In genomic region chr15:85993931-85994583, GRCm38 (mm10) we compare ENCODE assay signal across 8 mouse cellular contexts. TPM values are rescaled to one million over a fixed set of nuclear protein-coding genes. Genes with fewer than 3 reads are reported as not detected.
DNase-seq lines count a peak whose midpoint lies in the region; ATAC-seq lines count a peak whose summit lies in the region.

No protein-coding gene starts in this region.

- WGBS in embryonic facial prominence, embryonic 14.5 days: 34% methylated on average over 14 of the region's 14 CpGs
- 37% methylated on average over 14 of the region's 14 CpGs for WGBS in hindbrain, embryonic 10.5 days
- 21% methylated on average over 14 of the region's 14 CpGs for WGBS in neural tube, embryonic 12.5 days

- no peaks in the 10 kb centered on the region for H3K9me3 ChIP-seq in embryonic facial prominence, embryonic 14.5 days (ENCODE audit: control insufficient read depth, low read length)
- no peaks in the 10 kb centered on the region for H3K9me3 ChIP-seq in hindbrain, embryonic 10.5 days
- no peaks in the 10 kb centered on the region for H3K9me3 ChIP-seq in neural tube, embryonic 12.5 days

- no peaks in the 10 kb centered on the region for H3K27me3 ChIP-seq in embryonic facial prominence, embryonic 14.5 days (replicated peaks; ENCODE audit: control insufficient read depth, insufficient read depth, low read length)
- H3K27me3 ChIP-seq in hindbrain, embryonic 10.5 days (ENCODE audit: insufficient read depth, poor library complexity, severe bottlenecking): peaks cover 30% of the 10 kb centered on the region
- no peaks in the 10 kb centered on the region for H3K27me3 ChIP-seq in neural tube, embryonic 12.5 days (replicated peaks)

- H3K36me3 ChIP-seq in embryonic facial prominence, embryonic 14.5 days (ENCODE audit: control insufficient read depth, insufficient read depth, low read length): no peaks in the 10 kb centered on the region
- H3K36me3 ChIP-seq in hindbrain, embryonic 10.5 days: no peaks in the 10 kb centered on the region
- no peaks in the 10 kb centered on the region for H3K36me3 ChIP-seq in neural tube, embryonic 12.5 days

- H3K4me2 ChIP-seq in embryonic facial prominence, embryonic 14.5 days (ENCODE audit: low read depth, low read length): no peak overlapping the region
- H3K4me2 ChIP-seq in neural tube, embryonic 12.5 days (replicated peaks): 0 out of 2 replicates have a peak overlapping the region, but pooled peaks have one; percentile 24

- H3K4me1 ChIP-seq in embryonic facial prominence, embryonic 14.5 days (ENCODE audit: control insufficient read depth, insufficient read depth, low read length): peaks cover 31% of the 10 kb centered on the region; the same call in 1 of the 2 replicates
- peaks cover 76% of the 10 kb centered on the region for H3K4me1 ChIP-seq in hindbrain, embryonic 10.5 days (replicated peaks)
- peaks cover 47% of the 10 kb centered on the region for H3K4me1 ChIP-seq in neural tube, embryonic 12.5 days

- H3K9ac ChIP-seq in embryonic facial prominence, embryonic 14.5 days (ENCODE audit: low read depth, low read length): no peak overlapping the region
- H3K9ac ChIP-seq in neural tube, embryonic 12.5 days: no peak overlapping the region

- peak; percentile 71 for DNase-seq in embryonic facial prominence, embryonic 14.5 days (ENCODE audit: low spot score)
- DNase-seq in hindbrain, embryonic 10.5 days (ENCODE audit: low spot score): peak; percentile 41
- DNase-seq in layer of hippocampus, adult 9-11 months: peak; percentile 62
- DNase-seq in urinary bladder, postnatal 4 days (ENCODE audit: low spot score in 2 of 2): no peak
- no peak for DNase-seq in adrenal gland, postnatal 4 days (ENCODE audit: low spot score in 2 of 2)
- no peak for DNase-seq in heart, adult 8-10 months (ENCODE audit: low spot score)

- ATAC-seq in embryonic facial prominence, embryonic 14.5 days (ENCODE audit: low read depth): peak; percentile 60
- peak; percentile 61 for ATAC-seq in neural tube, embryonic 12.5 days (ENCODE audit: low FRiP score, low read depth)
- no peak for ATAC-seq in cerebellum, adult (ENCODE audit: insufficient number of reproducible peaks, low FRiP score, low TSS enrichment)

- no peak overlapping the region for H3K27ac ChIP-seq in embryonic facial prominence, embryonic 14.5 days (replicated peaks; ENCODE audit: low read depth, low read length)
- peak overlapping the region; percentile 81 for H3K27ac ChIP-seq in hindbrain, embryonic 10.5 days
- H3K27ac ChIP-seq in neural tube, embryonic 12.5 days: no peak overlapping the region

- no peak overlapping the region for H3K4me3 ChIP-seq in embryonic facial prominence, embryonic 14.5 days (ENCODE audit: low read depth, low read length)
- no peak overlapping the region for H3K4me3 ChIP-seq in hindbrain, embryonic 10.5 days
- H3K4me3 ChIP-seq in neural tube, embryonic 12.5 days: no peak overlapping the region

RNA-seq across cellular contexts. Expression of gene Celsr1, which starts 39.5 kb away (rescaled TPM):
- 5.5 TPM in 2 replicates for polyA plus RNA-seq in embryonic facial prominence, embryonic 14.5 days (2014; fragmentation: Nextera tagmentation; extraction: Ambion mirVana)
- 3.4 and 3.6 TPM in 2 replicates for polyA plus RNA-seq in hindbrain, embryonic 10.5 days (2016; fragmentation: Nextera tagmentation; extraction: Ambion mirVana)
- polyA plus RNA-seq in neural tube, embryonic 12.5 days (2016; fragmentation: Nextera tagmentation; extraction: Ambion mirVana): 3.6 TPM in 2 replicates
- 10 to 100 TPM; 11.0 to 14.8 TPM for total RNA-seq in adrenal gland, postnatal 4 days (2021)
- total RNA-seq in heart, adult 8-10 months (2022): 1 to 10 TPM; 3.2 to 7.3 (median 4.5) TPM

Comparison
In these comparisons a context has a peak if more than half of its experiments do, and no peak if none do; other contexts are left out.
1. DNase-seq: peak in embryonic facial prominence, embryonic 14.5 days (single experiment), hindbrain, embryonic 10.5 days (single experiment) and layer of hippocampus, adult 9-11 months (single experiment); none in urinary bladder, postnatal 4 days (0 of 2), adrenal gland, postnatal 4 days (0 of 2) and heart, adult 8-10 months (single experiment).